Mouse (Mus musculus): ENCODE measurements at regions not wholly inside any gene's neighbourhood (a gene's known extent, or its start where the extent isn't known, plus 50 kb on each side); places are given as distances from the start of the nearest gene placed in this dataset.
"Not testable (repeated sequence)": the region's sequence is repeated elsewhere in the genome, so short reads cannot be mapped to it uniquely, and the experiment has no call there.

GRCm38 (mm10) chr12:71532161-71532560 is 222.5 kb downstream of the Dact1 start:
- DNase-seq (ENCODE audit: low spot score) = peak; percentile 29

GRCm38 (mm10) chr12:71532708-71533450 is 223.2 kb downstream of the Dact1 start:
- peak; percentile 45 for DNase-seq (ENCODE audit: low spot score)

GRCm38 (mm10) chr12:71533701-71534100 is 224.0 kb downstream of the Dact1 start:
- no peak for DNase-seq (ENCODE audit: low spot score)

GRCm38 (mm10) chr12:71534199-71534598 is 224.5 kb downstream of the Dact1 start:
- no peak for DNase-seq (ENCODE audit: low spot score)

GRCm38 (mm10) chr12:71535251-71535650 is 225.6 kb downstream of the Dact1 start:
- no peak for DNase-seq (ENCODE audit: low spot score)

GRCm38 (mm10) chr12:71535831-71536230 is 226.1 kb downstream of the Dact1 start:
- not testable (repeated sequence) for DNase-seq (ENCODE audit: low spot score)

GRCm38 (mm10) chr12:71538691-71539090 is 229.0 kb downstream of the Dact1 start:
- DNase-seq (ENCODE audit: low spot score) = no peak

- no peak for DNase-seq (ENCODE audit: low spot score)
Observed at GRCm38 (mm10) chr12:71540279-71540678, 230.6 kb downstream of the Dact1 start.

GRCm38 (mm10) chr12:71541961-71542360 is 232.3 kb downstream of the Dact1 start:
- DNase-seq (ENCODE audit: low spot score) = no peak

GRCm38 (mm10) chr12:71543571-71544119 is 234.0 kb downstream of the Dact1 start:
- no peak for DNase-seq (ENCODE audit: low spot score)

GRCm38 (mm10) chr12:71544401-71545159 is 234.9 kb downstream of the Dact1 start:
- DNase-seq (ENCODE audit: low spot score) = no peak

- DNase-seq (ENCODE audit: low spot score) = no peak
Observed at GRCm38 (mm10) chr12:71546523-71547265, 237.0 kb downstream of the Dact1 start.

- DNase-seq (ENCODE audit: low spot score) = no peak
Observed at GRCm38 (mm10) chr12:71549336-71549735, 239.7 kb downstream of the Dact1 start.

GRCm38 (mm10) chr12:71554212-71554611 is 244.5 kb downstream of the Dact1 start:
- DNase-seq (ENCODE audit: low spot score) = no peak

GRCm38 (mm10) chr12:71561259-71561658 is 251.6 kb downstream of the Dact1 start:
- DNase-seq (ENCODE audit: low spot score) = no peak

GRCm38 (mm10) chr12:71561918-71562572 is 252.4 kb downstream of the Dact1 start:
- DNase-seq (ENCODE audit: low spot score) = no peak

GRCm38 (mm10) chr12:71563219-71563618 is 253.5 kb downstream of the Dact1 start:
- no peak for DNase-seq (ENCODE audit: low spot score)

GRCm38 (mm10) chr12:71566371-71566770 is 256.7 kb downstream of the Dact1 start:
- DNase-seq (ENCODE audit: low spot score) = no peak

- no peak for DNase-seq (ENCODE audit: low spot score)
Observed at GRCm38 (mm10) chr12:71568251-71568650, 258.6 kb downstream of the Dact1 start.

GRCm38 (mm10) chr12:71568880-71569390 is 259.3 kb downstream of the Dact1 start:
- DNase-seq (ENCODE audit: low spot score) = no peak

GRCm38 (mm10) chr12:71569662-71570061 is 260.0 kb downstream of the Dact1 start:
- no peak for DNase-seq (ENCODE audit: low spot score)

- DNase-seq (ENCODE audit: low spot score) = no peak
Observed at GRCm38 (mm10) chr12:71570116-71570515, 260.4 kb downstream of the Dact1 start.

All from retina, embryonic 14.5 days (tissue).